Mouse (Mus musculus) Muller cell, postnatal 12 days (primary cell): ENCODE data around the gene Pde10a.

Experiments used
- DNase-seq: peaks from one replicate; pipeline ENCODE4 v3.0.0-alpha.2; 2015; ENCODE audit errors: inconsistent ontology term

The Pde10a gene

DNA sequence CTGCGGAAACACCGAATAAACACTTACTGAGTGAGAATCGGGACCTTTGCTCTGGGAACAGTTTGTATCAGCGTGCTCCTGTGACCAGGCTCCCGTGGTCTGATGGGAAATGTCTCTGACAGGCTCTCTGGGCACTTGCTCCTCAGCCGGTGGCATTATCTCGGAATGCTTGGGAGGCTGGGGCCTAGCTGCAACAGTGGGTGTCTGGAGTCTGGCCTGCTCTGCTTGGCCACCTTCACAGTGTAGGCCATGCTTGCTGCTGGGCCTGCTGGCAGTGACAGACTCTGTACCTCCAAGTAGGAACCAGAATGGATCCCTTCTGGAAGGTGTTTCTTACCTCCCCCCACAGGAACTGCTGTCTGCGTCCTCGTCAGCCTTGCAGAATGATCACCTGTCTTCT is 362.9 kb downstream of the Pde10a start:
- no peak for DNase-seq

DNA sequence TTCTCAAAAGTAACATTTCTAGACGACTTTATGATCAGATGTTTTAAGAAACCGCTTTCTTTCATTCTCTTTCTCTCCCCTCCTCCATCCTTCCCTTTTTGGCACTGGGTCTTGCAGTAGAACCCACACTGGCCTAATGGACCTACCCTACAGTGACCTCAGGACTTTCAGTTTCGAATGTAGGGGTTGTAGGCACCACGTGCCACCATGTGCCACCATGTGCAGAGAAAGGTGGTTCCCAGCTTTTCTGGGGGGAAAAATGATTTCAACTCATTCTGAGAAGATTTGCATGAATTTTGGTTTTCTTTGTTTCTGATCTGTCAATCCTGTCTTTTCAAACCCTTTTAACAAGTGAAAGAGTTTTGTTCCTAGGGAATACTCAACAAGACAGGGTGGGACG is 363.5 kb downstream of the Pde10a start:
- DNase-seq = no peak

DNA sequence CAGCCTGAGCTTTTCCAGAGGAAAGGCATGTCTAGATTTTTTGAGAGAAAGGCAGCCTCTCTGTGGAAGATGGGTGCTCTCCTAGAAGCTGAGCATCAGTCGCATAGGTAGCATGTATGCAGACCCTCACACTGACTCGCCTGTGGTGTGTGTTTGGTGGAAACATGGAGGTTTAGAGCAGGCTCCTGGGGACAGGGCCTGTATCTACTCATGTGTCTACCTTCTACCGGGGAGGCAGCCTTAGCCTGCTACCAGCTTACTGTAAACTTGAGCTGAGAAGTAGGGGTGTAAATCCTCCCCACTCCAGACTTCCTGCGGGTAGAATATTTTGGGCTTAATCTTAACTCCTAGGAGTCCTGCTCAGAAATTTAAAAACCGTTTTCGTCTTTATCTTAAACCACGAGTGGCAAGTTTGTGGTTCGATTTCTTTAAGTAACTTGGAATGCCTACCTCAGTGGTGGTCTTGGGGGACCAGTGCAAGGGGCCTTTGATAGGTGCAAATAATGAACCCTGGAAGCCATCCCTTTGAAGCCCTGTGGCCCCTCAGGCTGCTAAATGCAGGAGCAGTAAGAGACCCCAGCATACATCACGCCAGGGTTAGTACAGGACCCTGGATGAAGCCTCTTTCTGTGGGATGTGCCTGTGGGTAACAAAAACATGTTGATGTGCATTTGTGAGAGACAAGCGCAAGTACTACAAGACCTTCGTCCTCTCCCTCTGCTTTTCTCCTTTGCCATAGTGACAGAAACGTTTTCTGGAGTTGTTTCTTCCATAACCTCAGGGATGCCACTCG is 367.2 kb downstream of the Pde10a start:
- DNase-seq = no peak

DNA sequence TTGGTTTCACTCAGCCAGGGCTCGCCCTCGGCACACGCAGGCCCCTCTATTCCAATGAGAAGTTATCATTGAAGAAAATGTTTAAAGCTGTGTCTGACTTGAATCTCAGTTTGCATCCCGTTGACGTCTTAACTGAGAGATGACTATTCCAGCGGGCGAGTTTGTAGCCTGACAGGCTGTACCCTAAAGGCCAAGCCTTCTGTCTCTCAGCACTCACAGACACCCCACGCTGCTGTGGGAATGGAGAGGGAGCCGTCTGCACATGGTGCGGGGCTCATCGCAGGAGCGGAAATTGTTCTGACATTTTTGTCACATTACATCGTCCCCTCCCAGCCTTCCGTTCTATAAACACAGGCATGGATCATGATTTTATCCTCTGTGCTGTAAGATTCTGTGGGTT is 370.8 kb downstream of the Pde10a start:
- DNase-seq = no peak

DNA sequence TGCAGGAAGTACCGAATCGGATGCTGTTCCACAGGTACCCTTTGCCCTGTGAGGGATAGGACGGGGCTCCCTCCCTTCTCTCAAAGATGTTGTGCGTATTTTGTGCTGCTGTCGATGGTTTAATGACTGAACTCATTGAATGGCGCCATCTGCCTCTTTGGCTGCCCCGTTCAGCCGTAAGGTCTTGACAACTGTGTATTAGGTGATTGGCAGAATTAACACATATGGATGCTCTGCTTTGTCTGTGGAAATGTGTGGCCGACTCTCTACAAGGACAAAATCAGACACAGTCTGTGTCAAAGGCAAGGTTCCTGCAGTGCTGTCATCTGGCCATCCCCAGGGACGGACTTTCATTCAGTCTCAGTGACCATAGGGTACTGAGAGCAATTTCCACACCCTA is 372.6 kb downstream of the Pde10a start:
- DNase-seq = no peak

DNA sequence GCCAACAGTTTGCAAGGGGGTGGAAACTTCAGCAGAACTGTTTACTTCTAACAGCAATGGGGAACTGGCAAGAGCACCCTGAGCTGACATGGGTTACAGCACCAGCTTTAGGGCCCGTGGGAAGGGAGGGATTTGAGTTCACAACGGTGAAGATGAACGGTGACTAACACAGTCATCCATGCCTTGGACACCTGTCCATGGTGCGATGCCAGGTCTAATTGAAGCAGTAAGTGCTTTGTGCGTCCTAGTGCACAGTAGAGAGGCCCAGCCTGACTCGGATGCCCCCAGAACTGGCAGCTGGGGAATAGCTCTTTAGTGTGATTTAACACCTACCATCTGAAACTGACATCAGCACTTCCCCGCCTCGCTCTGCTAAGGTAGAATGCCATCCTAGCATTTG is 373.0 kb downstream of the Pde10a start:
- no peak for DNase-seq

DNA sequence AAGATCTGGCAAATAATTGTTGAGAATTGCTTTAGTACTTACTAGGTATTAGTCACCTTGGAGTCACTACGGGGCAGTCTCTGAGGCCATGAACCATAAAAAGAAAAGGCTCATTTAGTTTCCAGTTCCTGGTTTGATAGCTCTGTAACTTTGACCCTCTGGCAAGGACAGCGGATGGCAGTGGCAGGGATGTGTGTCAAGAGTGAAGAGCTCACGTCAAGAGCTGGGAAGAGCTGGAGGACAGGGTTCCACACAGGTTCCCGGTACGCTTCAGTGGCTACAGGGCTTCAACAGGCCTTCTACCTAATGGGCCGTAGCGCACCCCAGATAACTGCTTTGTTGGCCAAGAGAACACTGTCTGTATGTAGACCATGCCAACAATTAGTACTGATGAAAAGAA is 374.0 kb downstream of the Pde10a start:
- no peak for DNase-seq

DNA sequence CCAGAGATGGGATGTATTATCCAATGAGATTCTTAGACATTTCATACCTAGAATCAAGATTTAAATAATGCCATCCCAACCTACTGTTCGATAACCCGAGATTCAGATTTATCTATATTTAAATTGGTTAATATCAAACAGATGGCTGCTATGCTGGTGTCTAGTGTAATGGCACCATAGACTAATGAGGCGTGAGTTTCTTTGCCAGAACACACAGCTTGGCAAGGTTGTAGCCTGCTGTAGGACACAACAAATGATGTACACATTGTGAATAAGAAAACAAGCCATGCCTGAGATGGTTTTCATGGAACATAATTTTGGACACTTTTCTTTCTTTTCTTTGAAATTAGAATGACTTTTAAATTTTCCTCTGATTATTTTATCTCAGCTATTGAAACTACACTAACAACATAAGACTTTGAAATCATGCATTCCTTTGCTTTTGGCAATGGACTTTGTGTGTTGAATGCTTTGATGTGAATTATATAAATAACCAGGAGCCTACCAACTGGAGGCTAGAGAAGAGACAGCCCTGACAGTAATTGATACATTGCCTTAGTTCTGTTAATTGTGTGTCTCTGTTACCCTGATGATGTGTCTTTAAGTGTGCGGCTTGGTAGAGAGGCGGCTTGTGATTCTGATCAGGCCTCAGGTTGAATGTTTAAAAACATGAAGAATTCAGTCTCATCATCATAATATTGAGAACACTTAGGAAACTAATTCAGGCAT is 378.5 kb downstream of the Pde10a start:
- no peak for DNase-seq

DNA sequence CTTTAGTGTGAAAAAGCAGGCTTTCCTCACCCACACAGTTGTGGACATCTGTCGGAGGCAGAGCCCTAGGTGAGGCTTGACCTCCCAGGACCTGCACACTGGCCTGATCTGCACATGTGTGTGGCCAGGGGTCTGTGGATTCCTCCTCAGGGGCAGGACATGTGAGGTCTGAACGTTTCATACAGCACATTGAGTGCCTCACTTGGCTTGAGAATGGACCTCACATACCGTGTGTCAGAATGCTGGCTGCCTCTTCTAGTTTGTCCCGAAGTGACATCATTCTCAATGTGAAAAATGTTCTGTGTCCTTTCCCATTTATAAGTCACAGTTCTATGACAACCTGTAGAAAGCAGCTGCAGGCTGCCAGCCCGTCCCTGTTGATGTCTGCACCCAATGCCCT is 385.4 kb downstream of the Pde10a start:
- no peak for DNase-seq

DNA sequence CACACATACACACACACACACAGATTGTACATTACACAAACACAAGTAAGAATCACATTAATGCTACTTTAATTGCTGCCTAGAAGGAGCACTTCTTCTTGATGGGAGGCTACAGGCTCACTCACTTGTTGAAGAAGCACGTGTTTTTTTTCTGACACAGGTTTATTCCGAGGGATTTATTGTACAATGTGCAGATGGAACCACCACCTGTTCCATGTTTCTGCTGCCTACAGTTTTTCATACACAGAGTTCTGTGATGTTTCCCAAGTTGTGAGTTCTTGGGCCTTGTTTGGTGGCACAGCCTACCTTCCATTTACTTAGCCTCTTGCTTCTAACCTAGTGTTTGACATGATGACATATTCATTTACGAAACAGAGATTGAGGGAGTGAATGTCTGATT is 387.8 kb downstream of the Pde10a start:
- no peak for DNase-seq

DNA sequence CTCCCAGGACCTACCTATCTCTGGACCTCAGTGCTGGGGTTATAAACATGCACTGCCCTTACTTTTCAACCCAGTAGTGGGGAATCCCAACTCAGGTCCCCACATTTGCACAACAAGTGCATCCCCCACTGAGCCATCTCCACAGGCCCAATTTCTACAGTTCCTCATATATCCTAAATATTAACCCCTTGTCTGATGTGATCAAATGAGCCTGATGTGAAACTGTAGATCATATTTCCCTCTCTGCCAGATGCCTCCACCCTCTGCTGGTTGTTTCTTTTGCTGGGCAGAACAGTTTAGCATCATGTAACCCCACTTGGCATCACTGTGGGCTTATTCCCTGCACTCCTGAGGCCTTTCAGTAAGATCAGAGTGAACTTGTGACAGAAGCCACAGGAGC is 390.5 kb downstream of the Pde10a start:
- no peak for DNase-seq

DNA sequence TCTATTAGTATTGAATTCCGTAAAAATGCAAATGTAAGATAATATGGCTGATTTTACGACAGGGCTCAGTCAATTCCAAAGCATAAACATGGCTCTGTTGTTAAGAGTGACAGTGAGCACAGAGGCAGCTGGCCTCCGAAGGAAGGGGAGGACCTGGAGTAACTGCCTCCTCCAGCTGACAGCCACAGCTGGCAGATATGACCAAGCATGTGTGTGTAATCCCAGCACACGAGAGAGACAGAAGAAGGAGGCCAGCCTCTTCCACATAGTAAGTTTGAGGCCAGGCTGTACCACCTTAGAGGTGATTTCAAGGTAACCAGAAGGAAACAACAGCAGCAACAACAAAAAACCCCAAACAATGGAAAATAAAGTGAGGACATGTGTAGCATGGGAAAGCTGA is 397.9 kb downstream of the Pde10a start:
- no peak for DNase-seq

DNA sequence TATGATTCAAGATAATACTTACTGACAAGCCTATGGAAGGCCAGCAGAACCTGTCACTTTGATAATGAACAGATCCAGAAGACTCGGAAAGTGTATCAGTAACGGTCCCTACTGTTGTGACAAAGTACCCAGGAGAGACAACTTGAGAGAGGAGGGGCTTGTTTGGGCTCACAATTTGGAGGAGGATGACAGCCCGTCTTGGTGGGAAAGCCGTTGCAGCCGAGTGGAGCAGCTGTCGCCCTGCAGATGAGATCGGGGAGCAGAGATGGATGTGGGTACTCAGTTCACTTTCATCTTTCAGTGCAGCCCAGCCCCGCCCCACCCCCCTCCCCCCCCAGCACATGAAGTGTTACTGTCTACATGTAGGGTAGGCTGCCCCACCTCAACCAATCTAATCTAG is 398.6 kb downstream of the Pde10a start:
- no peak for DNase-seq

DNA sequence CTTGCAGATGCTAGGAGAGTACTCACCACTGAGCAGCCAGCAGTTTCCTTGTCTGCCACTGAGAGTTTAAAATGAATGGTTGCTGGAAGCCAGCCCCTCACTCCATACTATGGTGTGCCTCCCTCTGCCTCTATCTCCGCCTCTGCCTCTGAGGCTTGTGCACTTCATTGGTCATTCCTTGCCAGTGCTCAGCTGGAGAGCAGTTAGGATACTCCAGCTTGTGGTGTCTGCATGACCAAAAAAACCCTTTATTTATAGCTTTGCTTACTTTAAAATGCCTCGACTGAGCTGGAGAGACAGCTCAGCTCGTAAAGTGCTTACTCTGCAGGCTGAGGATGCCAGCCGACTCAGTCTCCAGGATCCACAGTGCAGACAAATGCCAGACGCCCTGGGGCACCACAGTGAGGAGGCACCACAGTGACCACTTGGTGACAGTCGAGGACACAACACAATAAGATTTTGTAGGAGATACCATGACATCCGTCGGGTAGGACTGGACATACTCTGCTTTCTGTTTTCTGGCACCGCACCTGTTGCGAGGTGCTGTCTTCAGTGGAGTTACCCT is 400.7 kb downstream of the Pde10a start:
- no peak for DNase-seq

DNA sequence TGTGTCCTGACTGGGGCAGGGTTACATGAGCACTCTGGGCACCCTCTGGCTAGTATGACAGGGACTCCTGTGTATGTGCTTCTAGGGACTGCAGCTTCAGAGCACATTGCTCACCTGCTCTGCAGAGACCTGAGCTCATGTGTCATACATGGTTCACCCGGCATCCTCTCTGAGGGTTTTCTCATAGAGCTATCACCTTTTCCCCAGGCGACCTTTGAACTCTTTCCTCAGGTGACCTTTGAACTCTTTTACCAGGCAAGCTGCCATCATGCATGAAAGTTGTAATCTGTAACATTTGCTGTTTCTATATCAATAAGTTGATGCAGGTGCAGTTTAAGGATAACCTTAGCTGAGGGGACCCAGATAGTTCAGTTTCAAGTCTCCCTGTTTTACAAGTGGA is 403.4 kb downstream of the Pde10a start:
- no peak for DNase-seq

DNA sequence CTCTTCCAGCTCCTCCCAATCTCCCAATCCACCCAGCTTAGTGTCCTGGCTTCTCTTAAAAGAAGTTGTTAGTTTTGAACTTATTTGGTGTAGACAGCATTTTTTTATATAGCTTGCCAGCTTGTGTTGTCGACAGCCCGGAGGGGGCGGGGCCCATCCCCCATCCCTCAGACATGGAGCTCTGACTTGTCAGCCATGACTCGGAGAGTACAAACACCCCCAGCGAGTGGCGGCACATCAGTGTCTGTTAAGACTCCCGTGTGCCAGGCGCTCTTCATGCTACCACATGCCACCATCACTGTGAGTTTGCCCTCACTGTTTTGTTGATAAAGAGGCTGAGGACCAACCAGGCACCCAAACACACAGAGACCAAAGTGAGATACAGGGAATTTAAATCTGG is 404.5 kb downstream of the Pde10a start:
- DNase-seq = no peak

DNA sequence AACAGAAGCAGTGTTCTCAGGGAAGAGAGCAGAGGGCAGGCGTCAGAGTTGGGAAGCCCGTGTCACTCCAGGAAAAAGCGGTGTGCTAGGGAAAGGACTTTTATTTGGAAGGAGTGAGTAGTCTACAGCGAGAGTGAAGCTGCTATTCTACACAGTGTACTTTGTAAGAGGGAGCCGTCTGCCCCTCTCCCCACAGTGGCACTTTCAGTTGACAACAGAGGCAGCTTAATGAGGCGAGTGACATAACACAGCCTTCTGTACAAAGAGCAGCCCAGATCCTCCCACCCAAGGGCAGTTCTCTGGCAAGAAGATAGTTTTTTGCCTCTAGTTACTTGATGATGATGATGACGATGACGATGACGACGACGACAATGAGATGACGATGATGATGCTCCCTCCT is 410.4 kb downstream of the Pde10a start:
- peak; percentile 52 for DNase-seq

DNA sequence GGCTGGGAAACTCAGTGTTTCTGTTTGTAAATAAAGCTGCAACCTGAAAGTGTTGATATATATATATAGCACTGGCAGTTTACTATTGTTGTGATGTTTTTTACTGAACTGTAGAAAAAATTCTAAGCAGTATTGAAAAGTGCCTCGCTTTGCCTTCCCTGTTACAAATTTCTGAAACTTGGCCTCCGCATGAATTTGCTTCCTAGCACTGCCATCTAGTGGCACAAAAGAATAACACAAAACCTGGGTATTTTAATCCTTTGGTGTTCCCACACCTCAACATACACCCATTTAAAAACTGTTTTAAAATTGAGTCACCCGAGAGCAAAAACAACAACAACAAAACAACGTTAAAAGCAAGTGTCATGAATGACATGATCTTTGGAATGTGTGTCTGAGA is 411.4 kb downstream of the Pde10a start:
- DNase-seq = peak; percentile 29

DNA sequence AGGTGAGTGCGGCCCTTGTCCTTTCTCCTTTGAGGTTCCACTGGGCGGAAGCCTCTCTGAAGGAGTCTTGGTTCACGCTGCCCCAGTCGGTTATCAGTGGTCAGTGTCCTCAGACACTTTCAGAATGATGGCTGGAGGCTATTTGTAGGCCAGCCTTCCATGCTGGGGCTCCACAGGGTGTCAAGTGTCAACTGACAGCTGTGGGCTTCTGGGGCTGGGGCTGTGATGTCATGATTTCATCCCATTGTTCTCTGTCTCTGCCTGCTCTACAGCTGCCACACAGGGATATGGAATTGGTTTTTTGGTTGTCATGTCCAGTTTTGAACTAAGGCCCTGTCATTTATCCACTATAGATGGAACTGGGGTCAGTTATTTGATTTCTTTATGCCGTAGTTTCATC is 426.4 kb downstream of the Pde10a start:
- DNase-seq = no peak

DNA sequence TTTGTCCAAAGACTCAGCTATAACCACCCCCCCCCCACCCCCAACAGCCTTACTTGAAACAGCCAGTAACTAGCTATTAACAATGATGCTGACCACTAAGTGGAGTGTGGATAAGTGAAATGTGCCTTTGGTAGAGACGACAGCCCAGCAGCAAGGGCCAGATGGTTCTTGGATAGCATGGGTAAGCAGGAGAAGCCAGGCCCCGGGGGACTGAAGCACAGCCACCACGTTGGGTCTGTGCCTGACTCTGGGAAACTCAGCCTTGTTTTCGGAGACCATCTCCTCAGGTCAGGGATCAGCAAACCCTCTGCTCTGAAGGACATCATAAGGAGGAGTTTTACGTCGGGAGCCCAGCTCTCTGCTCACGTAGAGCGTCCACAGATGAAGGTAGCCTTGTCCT is 427.8 kb downstream of the Pde10a start:
- DNase-seq = no peak

DNA sequence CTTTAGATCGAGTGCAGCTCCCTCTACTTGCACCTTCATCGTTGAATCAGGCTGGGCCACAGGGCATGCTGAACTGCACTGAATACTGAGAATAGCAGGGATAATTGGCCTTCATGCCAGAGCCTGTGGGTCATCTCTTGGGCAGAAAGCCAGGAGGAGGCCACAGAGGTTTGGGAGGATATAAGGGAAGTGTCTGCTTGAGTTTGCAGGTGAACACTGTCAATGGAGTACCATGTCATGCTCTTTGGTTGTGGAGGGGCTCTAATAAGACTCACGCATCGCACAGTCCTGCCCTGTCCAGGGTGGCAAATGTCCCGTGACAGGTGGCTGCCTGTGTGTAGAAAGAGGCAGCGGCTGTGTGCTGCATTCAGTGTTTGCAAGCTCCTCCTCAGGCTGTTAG is 433.0 kb downstream of the Pde10a start:
- peak; percentile 70 for DNase-seq

DNA sequence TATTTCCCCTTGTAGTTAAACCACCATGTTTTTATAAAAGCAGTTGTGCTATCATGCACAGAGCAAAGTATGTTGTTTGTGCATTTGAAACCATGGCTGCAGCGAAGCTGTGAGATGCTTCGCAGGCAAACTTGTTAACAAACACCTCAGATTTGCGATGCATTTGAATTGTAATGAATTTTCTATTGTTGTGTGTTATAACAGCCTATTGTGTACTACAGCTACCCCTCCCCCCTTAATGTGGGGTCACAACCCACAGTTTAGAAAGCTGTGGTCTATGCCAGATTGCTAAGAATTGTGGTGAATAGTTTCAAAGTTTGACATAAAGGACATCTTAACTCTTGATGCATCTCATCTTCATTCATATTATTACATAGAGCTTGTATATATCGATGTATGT is 435.2 kb downstream of the Pde10a start:
- DNase-seq = no peak

DNA sequence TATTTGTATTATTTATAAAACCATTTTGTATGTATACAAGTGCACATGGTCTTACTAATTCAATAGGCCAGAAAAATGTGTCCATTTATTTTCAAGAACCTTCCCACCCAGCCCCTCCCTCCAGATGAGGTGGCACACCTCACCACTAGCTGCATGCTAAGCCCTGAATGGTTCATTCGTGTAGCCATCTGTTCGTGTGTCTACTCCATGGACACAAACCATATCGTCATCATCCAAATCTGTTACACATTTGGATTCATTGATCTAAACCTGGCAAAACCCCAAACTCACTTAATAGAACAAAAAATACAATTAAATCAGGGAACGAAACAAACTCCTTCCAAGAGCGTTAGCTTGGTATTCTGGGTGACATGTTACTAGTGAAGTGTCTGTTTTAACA is 435.9 kb downstream of the Pde10a start:
- DNase-seq = no peak
